Mouse (Mus musculus) hindbrain, embryonic 13.5 days (tissue): Measurements from ENCODE around the gene Prune1. TPM values are rescaled to one million over a fixed set of nuclear protein-coding genes. Genes with fewer than 3 reads are reported as not detected.

Source experiments
- ATAC-seq: fragments of 200-750 bp; cut with Nextera tagmentation; 2 replicates; pipeline ENCODE4 v1.8.0; 2017; ENCODE audit warnings: moderate TSS enrichment; ENCODE audit not compliant: low FRiP score
- H3K27ac ChIP-seq: fragments of 300-500 bp; sonication (generic); 2 replicates; pipeline ENCODE4 v1.5.1; 2015; ENCODE audit warnings: inconsistent platforms, mild to moderate bottlenecking, moderate library complexity
- H3K27me3 ChIP-seq: fragments of 300-500 bp; sonication (generic); 2 replicates; pipeline ENCODE4 v1.6.1; 2015; ENCODE audit warnings: mild to moderate bottlenecking, inconsistent platforms
- H3K36me3 ChIP-seq: fragments of 300-500 bp; sonication (generic); 2 replicates; pipeline ENCODE4 v1.6.1; 2015; ENCODE audit warnings: mild to moderate bottlenecking, inconsistent platforms
- H3K4me1 ChIP-seq: fragments of 300-500 bp; sonication (generic); replicated peaks from 2 replicates; pipeline ENCODE4 v1.6.1; 2015; ENCODE audit warnings: inconsistent platforms
- H3K4me2 ChIP-seq: fragments of 300-500 bp; sonication (generic); 2 replicates; pipeline ENCODE4 v1.6.1; 2015; ENCODE audit warnings: inconsistent platforms, mild to moderate bottlenecking, moderate library complexity
- H3K4me3 ChIP-seq: fragments of 300-500 bp; sonication (generic); 2 replicates; pipeline ENCODE4 v1.5.1; 2015; ENCODE audit warnings: mild to moderate bottlenecking, inconsistent platforms
- H3K9ac ChIP-seq: fragments of 300-500 bp; sonication (generic); 2 replicates; pipeline ENCODE4 v1.6.1; 2015; ENCODE audit warnings: mild to moderate bottlenecking, inconsistent platforms
- H3K9me3 ChIP-seq: fragments of 300-500 bp; sonication (generic); 2 replicates; pipeline ENCODE4 v1.6.1; 2016; ENCODE audit warnings: inconsistent platforms
- WGBS: fragments of 180-500 bp; shearing (Covaris S2); methylation state at CpG from one replicate; pipeline ENCODE4 v1.1.7; 2015; 5-methylcytosine and 5-hydroxymethylcytosine counted together
- polyA plus RNA-seq: library from polyadenylated mRNA; unstranded; fragments of >200 nt; fragmentation: Nextera tagmentation; extraction: Ambion mirVana; gene quantifications from 2 replicates; pipeline ENCODE4 v1.2.1, GENCODE M21; 2015

Gene Prune1
- polyA plus RNA-seq, result 50.3 and 51.8 TPM in 2 replicates

GRCm38 (mm10) chr3:95281216-95282126, at the start of gene Prune1, which contains the start of gene Mindy1:
Prune1 (minus strand) TSS chr3:95282076.
Mindy1 (plus strand) TSS chr3:95281345.
- peaks cover 39% of the 10 kb centered on the region for H3K4me1 ChIP-seq
- peak within 1 kb of the TSS; percentile 85 for H3K4me2 ChIP-seq
- under 1% methylated on average over 53 of the region's 53 CpGs for WGBS

GRCm38 (mm10) chr3:95331528-95331927, 49.7 kb upstream of the Prune1 start:
- 88% methylated on average over 1 of the region's 1 CpGs for WGBS
- Histone ChIP-seq H3K4me3 (no peak overlapping the region), H3K4me2 (no peak overlapping the region), H3K9me3 (no peaks in the 10 kb centered on the region), H3K4me1 (no peaks in the 10 kb centered on the region), H3K27me3 (no peaks in the 10 kb centered on the region), H3K9ac (no peak overlapping the region), H3K36me3 (peaks cover 91% of the 10 kb centered on the region), H3K27ac (no peak overlapping the region)
- no peak for ATAC-seq

More at GRCm38 (mm10) chr3:95281216-95282126, at the start of gene Prune1, which contains the start of gene Mindy1:
- Histone ChIP-seq H3K27me3 (no peaks in the 10 kb centered on the region), H3K36me3 (peaks cover 7% of the 10 kb centered on the region; the same call in 1 of the 2 replicates), H3K4me3 (peak within 1 kb of the TSS; percentile 73), H3K27ac (peak within 1 kb of the TSS; percentile 95), H3K9ac (peak within 1 kb of the TSS; percentile 89), H3K9me3 (no peaks in the 10 kb centered on the region)
- ATAC-seq, result peak; percentile 93

GRCm38 (mm10) chr3:95328803-95329404, 47.0 kb upstream of the Prune1 start:
- 93% methylated on average over 1 of the region's 1 CpGs for WGBS
- H3K27ac ChIP-seq, result no peak overlapping the region

GRCm38 (mm10) chr3:95324454-95325144, 42.7 kb upstream of the Prune1 start:
- Histone ChIP-seq H3K27ac (no peak overlapping the region), H3K27me3 (no peaks in the 10 kb centered on the region), H3K4me1 (no peaks in the 10 kb centered on the region), H3K9me3 (no peaks in the 10 kb centered on the region), H3K9ac (no peak overlapping the region), H3K4me3 (no peak overlapping the region), H3K4me2 (no peak overlapping the region), H3K36me3 (peaks cover 95% of the 10 kb centered on the region)
- 95% methylated on average over 6 of the region's 6 CpGs for WGBS
- no peak for ATAC-seq

More at GRCm38 (mm10) chr3:95328803-95329404, 47.0 kb upstream of the Prune1 start:
- Histone ChIP-seq H3K4me2 (no peak overlapping the region), H3K9ac (no peak overlapping the region), H3K4me1 (no peaks in the 10 kb centered on the region), H3K36me3 (peaks cover 94% of the 10 kb centered on the region), H3K4me3 (no peak overlapping the region), H3K9me3 (no peaks in the 10 kb centered on the region), H3K27me3 (no peaks in the 10 kb centered on the region)
- ATAC-seq, result no peak

- no peak overlapping the region for H3K9ac ChIP-seq
- 93% methylated on average over 3 of the region's 3 CpGs for WGBS
- peaks cover 84% of the 10 kb centered on the region for H3K36me3 ChIP-seq
- H3K4me1 ChIP-seq, result peaks cover 9% of the 10 kb centered on the region
- no peak for ATAC-seq
- no peak overlapping the region for H3K27ac ChIP-seq
- H3K4me3 ChIP-seq, result no peak overlapping the region
- H3K4me2 ChIP-seq, result no peak overlapping the region
- H3K27me3 ChIP-seq, result no peaks in the 10 kb centered on the region
- no peaks in the 10 kb centered on the region for H3K9me3 ChIP-seq
Measured at GRCm38 (mm10) chr3:95323429-95323828, 41.6 kb upstream of the Prune1 start.

- Histone ChIP-seq H3K36me3 (peaks cover 50% of the 10 kb centered on the region), H3K27me3 (no peaks in the 10 kb centered on the region), H3K27ac (no peak overlapping the region), H3K4me3 (no peak overlapping the region), H3K9me3 (no peaks in the 10 kb centered on the region), H3K9ac (no peak overlapping the region), H3K4me1 (peaks cover 34% of the 10 kb centered on the region), H3K4me2 (no peak overlapping the region)
- WGBS, result 74% methylated on average over 12 of the region's 12 CpGs
- ATAC-seq, result no peak
Measured at GRCm38 (mm10) chr3:95319701-95320625, 38.1 kb upstream of the Prune1 start.

GRCm38 (mm10) chr3:95319110-95319509, 37.2 kb upstream of the Prune1 start:
- Histone ChIP-seq H3K9ac (peak overlapping the region; percentile 29; the same call in 1 of the 2 replicates), H3K4me1 (peaks cover 42% of the 10 kb centered on the region), H3K27ac (no peak overlapping the region), H3K27me3 (no peaks in the 10 kb centered on the region), H3K36me3 (peaks cover 42% of the 10 kb centered on the region), H3K9me3 (no peaks in the 10 kb centered on the region), H3K4me3 (no peak overlapping the region), H3K4me2 (no peak overlapping the region)
- ATAC-seq, result no peak
- 76% methylated on average over 2 of the region's 2 CpGs for WGBS

- WGBS, result 51% methylated on average over 6 of the region's 6 CpGs
Measured at GRCm38 (mm10) chr3:95318548-95318947, 36.7 kb upstream of the Prune1 start.

GRCm38 (mm10) chr3:95317414-95318080, 35.7 kb upstream of the Prune1 start:
- Histone ChIP-seq H3K9me3 (no peaks in the 10 kb centered on the region), H3K27me3 (no peaks in the 10 kb centered on the region), H3K27ac (0 out of 2 replicates have a peak overlapping the region, but pooled peaks have one; percentile 14), H3K4me2 (peak overlapping the region; percentile 2; the same call in 1 of the 2 replicates), H3K36me3 (peaks cover 26% of the 10 kb centered on the region), H3K9ac (peak overlapping the region; percentile 20; the same call in 1 of the 2 replicates), H3K4me3 (0 out of 2 replicates have a peak overlapping the region, but pooled peaks have one; percentile 1), H3K4me1 (peaks cover 42% of the 10 kb centered on the region)
- ATAC-seq, result no peak
- 23% methylated on average over 12 of the region's 12 CpGs for WGBS

More at GRCm38 (mm10) chr3:95318548-95318947, 36.7 kb upstream of the Prune1 start:
- peaks cover 36% of the 10 kb centered on the region for H3K36me3 ChIP-seq
- H3K4me3 ChIP-seq, result no peak overlapping the region
- H3K9ac ChIP-seq, result peak overlapping the region; percentile 29; the same call in 1 of the 2 replicates
- no peak overlapping the region for H3K4me2 ChIP-seq
- H3K27me3 ChIP-seq, result no peaks in the 10 kb centered on the region
- H3K4me1 ChIP-seq, result peaks cover 42% of the 10 kb centered on the region
- no peak for ATAC-seq
- H3K9me3 ChIP-seq, result no peaks in the 10 kb centered on the region
- no peak overlapping the region for H3K27ac ChIP-seq

- WGBS, result 19% methylated on average over 9 of the region's 9 CpGs
- Histone ChIP-seq H3K27ac (peak overlapping the region; percentile 93), H3K27me3 (no peaks in the 10 kb centered on the region), H3K4me3 (peak overlapping the region; percentile 86), H3K9me3 (no peaks in the 10 kb centered on the region), H3K36me3 (peaks cover 10% of the 10 kb centered on the region), H3K9ac (peak overlapping the region; percentile 97), H3K4me2 (peak overlapping the region; percentile 79), H3K4me1 (peaks cover 42% of the 10 kb centered on the region)
- ATAC-seq, result no peak
Measured at GRCm38 (mm10) chr3:95315844-95316550, 34.1 kb upstream of the Prune1 start.
